Mouse (Mus musculus) midbrain, embryonic 13.5 days (tissue): ENCODE results near the gene Galr3. TPM values are rescaled to one million over a fixed set of nuclear protein-coding genes. Genes with fewer than 3 reads are reported as not detected.
"Not testable (repeated sequence)": the region's sequence is repeated elsewhere in the genome, so short reads cannot be mapped to it uniquely, and the experiment has no call there.

Experiments used
- ATAC-seq: fragments of 200-750 bp; cut with Nextera tagmentation; 2 replicates; pipeline ENCODE4 v1.8.0; 2017; ENCODE audit warnings: mild to moderate bottlenecking, moderate TSS enrichment, moderate library complexity
- H3K27ac ChIP-seq: fragments of 300-500 bp; sonication (generic); 2 replicates; pipeline ENCODE4 v1.5.1; 2015; ENCODE audit warnings: inconsistent platforms, mild to moderate bottlenecking, moderate library complexity
- H3K27me3 ChIP-seq: fragments of 300-500 bp; sonication (generic); 2 replicates; pipeline ENCODE4 v1.6.1; 2015; ENCODE audit warnings: mild to moderate bottlenecking, inconsistent platforms
- H3K36me3 ChIP-seq: fragments of 300-500 bp; sonication (generic); 2 replicates; pipeline ENCODE4 v1.6.1; 2015; ENCODE audit warnings: mild to moderate bottlenecking, inconsistent platforms
- H3K4me1 ChIP-seq: fragments of 300-500 bp; sonication (generic); replicated peaks from 2 replicates; pipeline ENCODE4 v1.6.1; 2015; ENCODE audit warnings: inconsistent platforms
- H3K4me2 ChIP-seq: fragments of 300-500 bp; sonication (generic); replicated peaks from 2 replicates; pipeline ENCODE4 v1.6.1; 2015; ENCODE audit warnings: moderate library complexity, mild to moderate bottlenecking, inconsistent platforms
- H3K4me3 ChIP-seq: fragments of 300-500 bp; sonication (generic); replicated peaks from 2 replicates; pipeline ENCODE4 v1.5.1; 2015; ENCODE audit warnings: mild to moderate bottlenecking, inconsistent platforms
- H3K9ac ChIP-seq: fragments of 300-500 bp; sonication (generic); replicated peaks from 2 replicates; pipeline ENCODE4 v1.6.1; 2015; ENCODE audit warnings: mild to moderate bottlenecking, inconsistent platforms
- H3K9me3 ChIP-seq: fragments of 300-500 bp; sonication (generic); 2 replicates; pipeline ENCODE4 v1.6.1; 2016; ENCODE audit warnings: mild to moderate bottlenecking, inconsistent platforms
- WGBS: fragments of 180-500 bp; shearing (Covaris S2); methylation state at CpG from one replicate; pipeline ENCODE4 v1.1.7; 2015; 5-methylcytosine and 5-hydroxymethylcytosine counted together
- polyA plus RNA-seq: library from polyadenylated mRNA; unstranded; fragments of >200 nt; fragmentation: Nextera tagmentation; extraction: Ambion mirVana; gene quantifications from 2 replicates; pipeline ENCODE4 v1.2.1, GENCODE M21; 2015

Gene Galr3
- polyA plus RNA-seq, 1 experiment from 2014 or later = not detected

DNA sequence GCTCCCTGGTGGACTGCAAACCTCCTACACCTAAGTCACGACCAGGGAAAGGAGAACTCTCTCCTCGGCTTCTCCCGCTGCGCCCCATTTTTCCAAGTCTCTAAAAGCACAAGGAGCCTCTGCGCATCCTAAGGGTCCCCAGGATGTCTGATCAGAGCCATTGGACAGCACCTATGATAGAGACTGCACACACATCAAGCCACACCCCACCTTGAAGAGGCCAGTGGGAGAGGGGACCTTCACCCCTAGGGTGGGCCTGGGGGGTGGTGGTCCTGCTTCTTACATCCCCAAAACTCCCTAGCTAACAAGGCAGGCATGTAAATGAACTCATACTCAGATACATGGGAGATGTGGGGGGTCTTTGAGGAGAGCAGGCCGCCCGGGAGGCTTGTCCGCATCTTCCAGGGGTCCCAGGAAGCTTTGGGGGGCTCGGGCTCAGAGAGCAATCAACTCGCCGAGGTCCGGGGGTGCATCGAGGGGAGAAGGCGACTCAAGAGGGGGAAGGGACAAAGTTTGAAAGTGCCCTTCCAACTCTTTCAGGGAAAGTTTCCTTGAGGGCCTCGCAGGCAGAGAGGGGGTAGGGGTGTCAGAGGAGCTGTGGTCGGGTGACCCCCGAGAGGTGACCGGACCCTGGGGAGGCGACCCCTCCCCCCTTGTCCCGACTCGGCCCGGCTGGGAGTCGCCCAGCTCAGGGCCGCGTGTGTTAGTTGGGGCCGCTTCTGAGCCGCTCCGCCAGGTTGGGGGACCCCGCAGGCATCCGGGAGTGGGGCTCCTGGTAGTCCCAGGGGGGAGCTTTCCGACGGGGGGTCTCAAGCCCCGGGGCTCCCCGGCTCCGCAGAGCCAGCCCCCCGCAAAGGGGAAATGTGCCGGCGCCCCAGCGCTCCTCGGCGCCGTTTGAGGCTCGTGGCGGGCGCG lies 14.1 kb upstream of the Galr3 start:
- ATAC-seq = peak; percentile 35; the same call in 1 of the 2 replicates
- H3K9me3 ChIP-seq = no peaks in the 10 kb centered on the region
- H3K27me3 ChIP-seq = peaks cover 8% of the 10 kb centered on the region; the same call in 1 of the 2 replicates
- peak overlapping the region; percentile 96 for H3K27ac ChIP-seq
- peak overlapping the region; percentile 99 for H3K4me2 ChIP-seq
- H3K36me3 ChIP-seq = no peaks in the 10 kb centered on the region
- 8% methylated on average over 40 of the region's 46 CpGs for WGBS
- peaks cover 60% of the 10 kb centered on the region for H3K4me1 ChIP-seq
- peak overlapping the region; percentile 60 for H3K4me3 ChIP-seq
- peak overlapping the region; percentile 99 for H3K9ac ChIP-seq

DNA sequence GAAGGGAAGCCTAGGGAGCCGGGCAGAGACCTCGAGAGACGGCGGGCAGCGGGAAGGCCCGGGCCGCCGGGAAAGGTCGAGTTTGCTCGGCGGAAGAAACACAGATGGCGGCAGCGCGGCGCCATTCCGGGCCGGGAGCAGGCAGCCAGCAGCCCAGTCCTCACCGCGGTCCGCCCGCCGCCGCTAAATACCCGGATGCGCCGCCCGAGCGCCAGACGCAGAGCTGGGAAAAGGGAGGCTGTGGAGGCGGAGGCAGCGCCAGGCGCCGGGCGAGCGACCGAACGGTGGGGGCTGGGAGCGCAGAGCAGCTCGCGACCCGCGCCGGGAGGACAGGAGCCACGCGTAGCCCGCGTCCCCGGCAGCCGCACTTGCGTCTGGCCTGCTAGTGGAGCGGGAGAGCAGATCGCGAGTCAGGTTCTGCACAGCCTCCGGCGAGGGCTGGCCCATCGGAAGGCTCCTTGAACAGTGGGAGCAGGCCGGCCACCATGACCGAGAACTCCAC lies 13.4 kb upstream of the Galr3 start, which contains the start of gene H1f0:
Gene H1f0 (plus strand): TSS at position 214 of the 502 bp plus-strand sequence.
- Histone ChIP-seq H3K27me3 (peaks cover 8% of the 10 kb centered on the region; the same call in 1 of the 2 replicates), H3K27ac (peak within 1 kb of the TSS; percentile 96), H3K36me3 (no peaks in the 10 kb centered on the region), H3K9ac (peak within 1 kb of the TSS; percentile 99), H3K4me1 (peaks cover 62% of the 10 kb centered on the region), H3K4me3 (peak within 1 kb of the TSS; percentile 60), H3K4me2 (peak within 1 kb of the TSS; percentile 99), H3K9me3 (no peaks in the 10 kb centered on the region)
- 1% methylated on average over 58 of the region's 58 CpGs for WGBS
- peak; percentile 80 for ATAC-seq

DNA sequence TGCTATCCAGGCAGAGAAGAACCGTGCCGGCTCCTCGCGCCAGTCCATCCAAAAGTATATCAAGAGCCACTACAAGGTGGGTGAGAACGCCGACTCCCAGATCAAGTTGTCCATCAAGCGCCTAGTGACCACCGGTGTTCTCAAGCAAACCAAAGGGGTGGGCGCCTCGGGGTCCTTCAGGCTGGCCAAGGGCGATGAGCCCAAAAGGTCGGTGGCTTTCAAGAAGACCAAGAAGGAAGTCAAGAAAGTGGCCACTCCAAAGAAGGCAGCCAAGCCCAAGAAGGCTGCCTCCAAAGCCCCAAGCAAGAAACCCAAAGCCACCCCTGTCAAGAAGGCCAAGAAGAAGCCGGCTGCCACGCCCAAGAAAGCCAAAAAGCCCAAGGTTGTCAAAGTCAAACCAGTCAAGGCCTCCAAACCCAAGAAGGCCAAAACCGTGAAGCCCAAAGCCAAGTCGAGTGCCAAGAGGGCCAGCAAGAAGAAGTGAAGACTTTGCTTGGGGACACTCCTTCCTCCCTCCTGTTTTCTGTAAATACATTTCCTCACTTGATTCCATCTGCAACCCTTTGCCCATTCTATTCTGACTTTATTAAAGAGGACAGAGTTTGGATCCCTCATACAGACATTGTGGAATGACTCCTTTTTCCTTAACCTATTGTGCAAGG lies 12.7 kb upstream of the Galr3 start:
- Histone ChIP-seq H3K4me3 (peak overlapping the region; percentile 60), H3K9ac (peak overlapping the region; percentile 99), H3K27me3 (peaks cover 6% of the 10 kb centered on the region; the same call in 1 of the 2 replicates), H3K4me2 (peak overlapping the region; percentile 99), H3K27ac (peak overlapping the region; percentile 96), H3K4me1 (peaks cover 62% of the 10 kb centered on the region), H3K36me3 (no peaks in the 10 kb centered on the region), H3K9me3 (no peaks in the 10 kb centered on the region)
- WGBS = 23% methylated on average over 16 of the region's 16 CpGs
- no peak for ATAC-seq

DNA sequence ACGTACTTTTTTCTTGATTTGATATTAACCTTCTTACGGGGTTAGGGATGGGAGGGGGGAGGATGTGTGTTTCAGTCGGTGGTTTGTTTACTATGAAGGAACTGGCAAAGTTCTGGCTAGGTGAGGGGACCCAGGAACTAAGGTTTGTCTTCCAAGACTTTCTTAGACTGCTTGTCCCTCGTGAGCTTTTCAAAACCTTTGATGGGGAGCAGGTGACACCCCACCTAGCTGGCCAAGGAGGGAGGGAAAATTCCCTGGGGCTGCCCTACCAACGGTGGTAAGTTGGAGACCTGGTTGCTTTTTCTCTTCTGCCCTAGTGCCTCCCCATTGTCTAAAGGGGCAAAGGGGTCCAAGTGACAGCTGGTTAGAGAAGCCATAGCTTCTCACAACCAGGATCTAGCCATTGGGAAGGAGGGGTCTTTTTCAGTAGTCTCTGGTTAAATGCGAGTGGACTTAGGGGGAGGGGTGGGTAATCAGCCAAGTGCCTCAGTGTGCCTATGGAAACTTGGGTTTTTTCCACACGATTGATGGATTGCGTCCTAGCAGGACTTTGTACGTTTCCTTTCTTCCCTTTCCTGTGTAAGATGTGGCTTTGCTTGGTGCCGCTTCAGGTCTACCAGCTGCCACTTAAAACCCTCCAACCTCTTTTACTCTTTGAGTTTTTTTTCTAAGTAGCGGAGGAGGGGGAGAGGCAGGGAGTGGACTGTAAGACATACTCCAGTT lies 12.0 kb upstream of the Galr3 start:
- ATAC-seq = no peak
- Histone ChIP-seq H3K36me3 (no peaks in the 10 kb centered on the region), H3K9me3 (no peaks in the 10 kb centered on the region), H3K9ac (peak overlapping the region; percentile 99), H3K4me1 (peaks cover 62% of the 10 kb centered on the region), H3K4me3 (peak overlapping the region; percentile 60), H3K27ac (peak overlapping the region; percentile 73; the same call in 1 of the 2 replicates), H3K4me2 (peak overlapping the region; percentile 99), H3K27me3 (peaks cover 5% of the 10 kb centered on the region; the same call in 1 of the 2 replicates)
- WGBS = 11% methylated on average over 11 of the region's 11 CpGs

DNA sequence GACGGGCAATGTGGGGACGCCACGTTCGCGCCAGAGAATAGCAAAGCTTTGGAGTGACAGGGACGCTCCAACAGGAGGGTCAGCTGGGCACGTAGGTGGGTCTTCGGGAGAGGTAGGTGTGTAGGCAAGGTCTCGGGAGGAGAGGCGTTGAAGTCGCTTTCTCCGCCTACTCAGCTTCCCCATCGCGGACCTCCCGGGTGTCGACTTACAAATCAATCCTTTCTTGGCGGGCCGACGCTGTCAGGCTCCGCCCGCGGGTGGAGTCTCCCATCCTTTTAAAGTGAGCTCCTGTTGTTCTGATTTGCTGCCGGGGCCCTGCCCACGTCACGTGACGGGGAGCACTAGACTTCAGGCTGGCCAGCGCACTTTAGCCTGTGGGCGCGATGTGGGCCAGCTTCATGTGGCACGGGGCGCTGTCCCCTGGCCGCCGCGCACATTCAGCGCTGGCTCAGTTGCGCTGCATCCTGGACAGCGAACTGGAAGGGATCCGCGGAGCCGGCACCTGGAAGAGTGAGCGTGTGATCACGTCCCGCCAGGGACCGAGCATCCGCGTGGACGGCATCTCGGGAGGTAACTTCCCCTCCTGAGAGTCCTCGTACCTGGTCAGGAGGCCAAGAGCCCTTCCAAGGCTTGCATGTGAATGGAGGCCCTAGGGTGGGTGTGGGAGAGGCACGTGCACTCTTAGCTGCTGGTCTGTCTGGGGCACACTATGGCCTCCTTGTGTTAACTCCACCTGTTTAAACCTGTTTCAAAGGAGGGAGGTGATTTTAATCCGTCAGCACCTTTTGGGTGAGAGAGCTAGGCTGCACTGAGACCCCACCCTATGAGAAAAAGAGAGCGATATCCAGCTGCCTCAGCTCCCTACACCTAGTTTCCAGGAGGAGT lies 10.9 kb upstream of the Galr3 start:
- Histone ChIP-seq H3K9me3 (no peaks in the 10 kb centered on the region), H3K27me3 (peaks cover 3% of the 10 kb centered on the region; the same call in 1 of the 2 replicates), H3K4me3 (peak overlapping the region; percentile 60), H3K27ac (peak overlapping the region; percentile 73; the same call in 1 of the 2 replicates), H3K9ac (peak overlapping the region; percentile 99), H3K4me1 (peaks cover 54% of the 10 kb centered on the region), H3K4me2 (peak overlapping the region; percentile 99), H3K36me3 (no peaks in the 10 kb centered on the region)
- ATAC-seq = peak; percentile 82
- under 1% methylated on average over 52 of the region's 52 CpGs for WGBS

DNA sequence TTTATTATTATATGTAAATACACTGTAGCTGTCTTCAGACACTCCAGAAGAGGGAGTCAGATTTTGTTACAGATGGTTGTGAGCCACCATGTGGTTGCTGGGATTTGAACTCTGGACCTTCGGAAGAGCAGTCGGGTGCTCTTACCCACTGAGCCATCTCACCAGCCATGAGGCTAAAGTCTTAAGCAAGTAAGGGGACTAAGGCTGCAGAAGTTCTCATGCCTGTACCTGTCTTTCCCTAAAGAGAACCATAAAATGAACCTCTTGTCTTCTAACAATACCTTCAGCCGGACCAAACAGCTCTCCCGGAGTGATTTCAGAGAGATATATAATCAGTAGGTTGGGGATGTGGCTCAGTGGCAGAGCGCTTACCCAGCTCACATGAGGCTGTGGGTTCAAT lies 9.8 kb upstream of the Galr3 start:
- WGBS = 87% methylated on average over 5 of the region's 5 CpGs
- not testable (repeated sequence) for H3K27ac ChIP-seq, H3K36me3 ChIP-seq, ATAC-seq, H3K9ac ChIP-seq, H3K4me3 ChIP-seq, H3K9me3 ChIP-seq, H3K27me3 ChIP-seq
- Histone ChIP-seq H3K4me1 (peaks cover 44% of the 10 kb centered on the region), H3K4me2 (peak overlapping the region; percentile 17; the same call in 1 of the 2 replicates)

DNA sequence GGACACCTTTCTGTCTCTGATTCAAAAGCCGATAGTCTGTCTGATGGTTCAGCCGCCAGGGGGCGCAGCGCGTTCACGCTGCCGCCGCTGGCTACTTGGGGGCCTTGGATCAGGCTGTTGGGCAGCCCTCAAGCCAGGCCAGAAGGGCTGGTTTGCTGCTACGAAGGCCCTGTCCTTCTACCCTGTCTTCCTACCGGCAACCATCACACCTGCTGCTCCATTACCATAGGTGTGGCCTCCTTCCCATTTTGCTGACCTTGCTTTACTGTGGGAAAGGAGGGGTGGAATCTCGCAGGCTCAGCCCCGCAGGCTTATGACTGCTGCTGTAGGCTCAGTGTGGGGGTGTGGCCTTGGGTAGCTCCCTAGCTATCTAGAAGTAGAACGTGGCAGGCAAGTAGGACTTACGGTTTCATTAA lies 3.8 kb upstream of the Galr3 start:
- ATAC-seq = peak; percentile 21; the same call in 1 of the 2 replicates
- Histone ChIP-seq H3K9me3 (no peaks in the 10 kb centered on the region), H3K36me3 (peaks cover 10% of the 10 kb centered on the region), H3K4me3 (no peak overlapping the region), H3K4me1 (peaks cover 30% of the 10 kb centered on the region), H3K9ac (no peak overlapping the region), H3K4me2 (peak overlapping the region; percentile 22; the same call in 1 of the 2 replicates), H3K27ac (no peak overlapping the region; the same call in 1 of the 2 replicates), H3K27me3 (peaks cover 38% of the 10 kb centered on the region)
- WGBS = 14% methylated on average over 14 of the region's 14 CpGs

DNA sequence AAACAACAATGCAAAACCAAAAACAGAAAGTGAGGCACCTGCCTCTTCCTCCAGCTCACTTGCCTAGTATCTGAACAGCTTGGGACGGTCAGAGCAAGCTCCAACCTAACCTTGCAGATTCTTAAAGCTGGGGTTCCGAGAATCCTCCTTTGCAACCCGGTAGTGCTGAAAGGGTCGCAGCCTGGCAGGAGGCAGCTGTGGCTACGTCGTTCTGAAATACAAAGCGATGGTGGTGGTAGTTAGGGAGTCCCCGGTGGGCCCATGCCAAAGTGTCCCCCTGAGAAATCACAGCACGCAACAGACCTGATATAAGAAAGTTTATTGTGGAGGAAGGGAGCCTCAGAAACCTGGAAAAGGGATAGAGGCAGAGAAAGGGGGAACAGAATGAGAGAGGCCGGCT lies 3.4 kb upstream of the Galr3 start:
- no peak overlapping the region for H3K9ac ChIP-seq
- WGBS = 72% methylated on average over 10 of the region's 10 CpGs
- peaks cover 35% of the 10 kb centered on the region for H3K4me1 ChIP-seq
- H3K27me3 ChIP-seq = peaks cover 42% of the 10 kb centered on the region
- no peak overlapping the region for H3K4me3 ChIP-seq
- no peaks in the 10 kb centered on the region for H3K9me3 ChIP-seq
- no peak for ATAC-seq
- H3K27ac ChIP-seq = no peak overlapping the region; the same call in 1 of the 2 replicates
- H3K4me2 ChIP-seq = no peak overlapping the region
- peaks cover 10% of the 10 kb centered on the region for H3K36me3 ChIP-seq

DNA sequence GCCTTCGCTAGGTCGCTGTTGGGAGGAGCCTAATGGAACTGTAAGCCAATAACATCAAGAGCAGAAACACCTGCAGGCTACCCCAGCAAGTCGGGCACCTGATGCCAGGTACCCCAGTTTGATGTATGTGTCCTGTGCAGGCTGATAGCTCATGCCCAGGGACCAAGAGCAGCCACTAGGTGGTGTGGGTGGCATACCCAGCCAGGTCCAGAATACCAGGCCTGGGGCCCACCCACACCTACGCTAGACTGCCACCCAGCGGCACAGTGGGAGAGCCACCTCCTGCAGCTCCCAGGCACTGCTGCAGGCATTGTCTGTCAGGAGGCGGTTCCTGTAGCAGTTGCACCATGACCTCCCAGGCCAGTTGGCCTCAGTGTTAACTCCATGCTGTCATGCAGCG lies 2.8 kb upstream of the Galr3 start:
- Histone ChIP-seq H3K27me3 (peaks cover 47% of the 10 kb centered on the region), H3K9me3 (no peaks in the 10 kb centered on the region), H3K27ac (no peak overlapping the region), H3K4me3 (no peak overlapping the region), H3K4me2 (no peak overlapping the region), H3K36me3 (peaks cover 10% of the 10 kb centered on the region), H3K4me1 (peaks cover 35% of the 10 kb centered on the region), H3K9ac (no peak overlapping the region)
- WGBS = 24% methylated on average over 7 of the region's 7 CpGs
- peak; percentile 48 for ATAC-seq

DNA sequence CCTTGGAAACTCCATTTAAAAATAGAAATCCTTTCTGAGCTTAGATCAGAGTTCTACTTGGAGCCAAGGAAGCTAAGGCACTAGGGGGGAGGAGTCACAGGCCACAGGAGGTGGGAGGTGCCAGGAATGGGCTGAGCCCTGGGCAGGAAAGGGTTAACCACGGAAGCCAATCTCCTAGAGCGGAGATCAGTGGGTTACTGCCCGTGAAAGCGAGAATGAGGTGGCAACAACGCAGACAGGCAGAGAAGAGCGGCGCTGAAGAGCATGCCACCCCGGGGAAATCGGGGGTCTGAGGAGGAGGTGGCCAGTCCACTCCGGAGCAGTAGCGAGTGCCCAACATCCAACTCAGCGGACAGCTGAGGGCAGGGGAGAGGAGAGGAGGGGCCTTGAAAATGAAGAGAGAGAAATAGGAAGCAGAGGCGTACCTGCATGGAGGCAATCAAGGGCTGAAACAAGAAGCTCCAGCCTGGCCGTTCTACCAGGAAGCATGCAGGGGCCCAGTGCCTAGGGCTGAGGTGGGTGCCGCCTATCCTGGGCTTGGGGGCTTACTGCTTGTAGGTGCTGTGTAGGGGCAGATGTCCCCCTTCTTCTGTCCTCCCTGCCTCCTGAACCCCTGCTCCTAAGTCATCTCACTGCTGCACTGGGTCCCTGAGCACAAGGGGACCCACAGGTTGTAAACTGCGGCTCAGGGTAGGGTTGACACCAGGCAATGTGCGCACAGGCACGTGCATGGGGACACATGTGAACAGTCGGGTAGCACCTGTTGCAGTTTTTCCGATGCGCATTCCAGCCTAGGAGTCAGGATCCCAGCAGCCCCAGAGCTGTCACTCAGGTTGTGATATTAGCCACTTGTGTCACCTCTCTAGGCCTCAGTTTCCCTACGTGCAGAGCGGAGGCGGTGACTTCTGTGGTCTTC lies 926 bp upstream of the Galr3 start:
- 24% methylated on average over 24 of the region's 24 CpGs for WGBS
- peaks cover 44% of the 10 kb centered on the region for H3K4me1 ChIP-seq
- H3K9ac ChIP-seq = peak overlapping the region; percentile 40
- no peaks in the 10 kb centered on the region for H3K9me3 ChIP-seq
- peak overlapping the region; percentile 53 for H3K4me2 ChIP-seq
- peaks cover 10% of the 10 kb centered on the region for H3K36me3 ChIP-seq
- peak overlapping the region; percentile 26 for H3K4me3 ChIP-seq
- H3K27me3 ChIP-seq = peaks cover 56% of the 10 kb centered on the region
- ATAC-seq = no peak
- no peak overlapping the region for H3K27ac ChIP-seq
